Mouse (Mus musculus): ENCODE results near the gene Trp53bp1. TPM values are rescaled to one million over a fixed set of nuclear protein-coding genes. Genes with fewer than 3 reads are reported as not detected.

Trp53bp1 gene
- polyA plus RNA-seq, 1 experiment from 2014 or later, result 124 TPM

DNA sequence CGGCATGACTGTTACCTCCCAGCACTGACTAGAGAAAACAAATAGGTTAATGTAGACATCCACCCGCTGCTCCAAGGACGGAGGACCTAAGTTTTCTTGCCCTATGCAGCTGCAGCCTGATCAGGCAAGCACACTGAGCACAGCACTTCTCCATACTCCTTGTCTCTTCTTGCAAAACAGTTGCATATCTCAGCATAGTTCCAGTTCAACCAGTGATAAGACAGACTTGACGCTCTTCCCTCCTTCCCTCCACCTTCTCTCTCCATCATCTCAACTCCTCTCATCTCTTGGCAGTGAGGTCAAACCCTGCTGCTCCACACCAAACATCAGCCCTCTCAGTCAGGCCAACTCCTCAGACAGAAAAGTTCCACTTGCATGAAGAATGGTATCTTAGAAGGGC, 43.1 kb downstream of the Trp53bp1 start:
- Histone ChIP-seq H3K4me3 (no peak overlapping the region), H3K27me3 (replicated peaks; ENCODE audit: low read depth, poor library complexity, severe bottlenecking) (no peaks in the 10 kb centered on the region), H3K9me3 (no peaks in the 10 kb centered on the region), H3K36me3 (replicated peaks) (peaks cover 100% of the 10 kb centered on the region), H3K4me1 (no peaks in the 10 kb centered on the region), H3K27ac (replicated peaks) (no peak overlapping the region)
- DNase-seq (ENCODE audit: low spot score), result no peak
- 92% methylated on average over 4 of the region's 4 CpGs for WGBS

DNA sequence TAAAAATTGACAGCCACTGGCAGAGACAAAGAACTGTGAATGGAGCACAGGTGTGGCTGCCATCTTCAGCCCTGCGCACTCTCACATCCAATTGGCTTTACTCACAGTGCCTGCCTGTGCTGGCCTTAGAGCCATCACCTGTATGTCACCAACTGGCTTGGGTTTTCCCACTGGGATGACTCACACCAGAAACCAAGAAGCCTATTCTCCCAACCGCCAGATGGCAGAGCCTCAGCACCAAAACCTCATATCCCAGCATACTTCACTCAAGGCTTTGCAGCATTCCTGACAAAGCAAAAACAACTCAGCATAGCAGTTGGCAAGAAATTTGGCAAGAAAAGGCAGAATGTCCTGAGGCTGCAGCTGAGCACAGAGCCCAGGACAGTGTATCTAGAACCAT, 48.2 kb downstream of the Trp53bp1 start:
- no peak overlapping the region for H3K4me3 ChIP-seq
- peaks cover 99% of the 10 kb centered on the region for H3K36me3 ChIP-seq (replicated peaks)
- H3K27ac ChIP-seq (replicated peaks), result no peak overlapping the region
- H3K4me1 ChIP-seq, result no peaks in the 10 kb centered on the region
- no peaks in the 10 kb centered on the region for H3K9me3 ChIP-seq
- DNase-seq (ENCODE audit: low spot score), result no peak
- 93% methylated on average over 2 of the region's 2 CpGs for WGBS
- no peaks in the 10 kb centered on the region for H3K27me3 ChIP-seq (replicated peaks; ENCODE audit: low read depth, poor library complexity, severe bottlenecking)

DNA sequence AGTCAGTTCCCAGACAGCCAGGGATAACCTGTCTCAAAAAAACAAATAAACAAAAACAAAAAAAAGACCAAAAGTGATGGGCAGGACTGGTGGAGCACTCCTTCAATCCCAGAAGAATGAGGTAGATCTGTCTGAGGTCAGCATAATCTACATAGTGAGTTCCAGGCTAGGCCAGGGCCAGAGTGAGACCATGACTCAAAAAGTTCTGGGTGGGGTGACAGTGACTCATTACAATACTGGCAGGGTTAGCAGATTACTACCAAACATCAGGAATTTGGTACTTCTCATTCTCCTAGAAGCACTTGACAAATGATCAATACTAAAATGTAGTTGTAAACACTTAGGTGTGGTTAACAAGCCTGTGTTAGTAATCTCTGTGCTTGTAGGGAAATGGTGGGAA, 51.2 kb downstream of the Trp53bp1 start:
- no peaks in the 10 kb centered on the region for H3K4me1 ChIP-seq
- no peak for DNase-seq (ENCODE audit: low spot score)
- no peak overlapping the region for H3K27ac ChIP-seq (replicated peaks)
- H3K9me3 ChIP-seq, result no peaks in the 10 kb centered on the region
- H3K27me3 ChIP-seq (replicated peaks; ENCODE audit: low read depth, poor library complexity, severe bottlenecking), result no peaks in the 10 kb centered on the region
- H3K36me3 ChIP-seq (replicated peaks), result peaks cover 99% of the 10 kb centered on the region
- H3K4me3 ChIP-seq, result no peak overlapping the region

DNA sequence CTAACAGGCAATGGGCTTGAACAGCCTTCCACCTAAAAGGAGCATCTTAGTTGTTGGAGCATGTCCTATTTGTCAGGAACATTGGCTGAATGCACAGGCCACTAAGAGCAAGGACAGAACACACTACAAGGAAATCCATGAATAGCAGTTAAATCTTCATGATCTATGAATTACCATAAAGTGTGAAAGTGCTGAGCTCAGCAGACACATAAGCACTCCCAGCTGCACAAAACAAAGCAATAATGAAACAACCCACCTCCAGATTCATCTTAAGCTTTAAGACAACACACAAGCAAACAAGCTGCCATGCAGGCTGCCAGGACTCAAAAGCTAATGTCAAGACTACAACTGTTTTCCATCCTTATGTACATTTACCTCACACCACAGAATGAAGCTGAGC, 52.0 kb downstream of the Trp53bp1 start:
- no peaks in the 10 kb centered on the region for H3K4me1 ChIP-seq
- no peaks in the 10 kb centered on the region for H3K27me3 ChIP-seq (replicated peaks; ENCODE audit: low read depth, poor library complexity, severe bottlenecking)
- no peaks in the 10 kb centered on the region for H3K9me3 ChIP-seq
- peaks cover 99% of the 10 kb centered on the region for H3K36me3 ChIP-seq (replicated peaks)
- no peak for DNase-seq (ENCODE audit: low spot score)
- no peak overlapping the region for H3K4me3 ChIP-seq
- no peak overlapping the region for H3K27ac ChIP-seq (replicated peaks)

DNA sequence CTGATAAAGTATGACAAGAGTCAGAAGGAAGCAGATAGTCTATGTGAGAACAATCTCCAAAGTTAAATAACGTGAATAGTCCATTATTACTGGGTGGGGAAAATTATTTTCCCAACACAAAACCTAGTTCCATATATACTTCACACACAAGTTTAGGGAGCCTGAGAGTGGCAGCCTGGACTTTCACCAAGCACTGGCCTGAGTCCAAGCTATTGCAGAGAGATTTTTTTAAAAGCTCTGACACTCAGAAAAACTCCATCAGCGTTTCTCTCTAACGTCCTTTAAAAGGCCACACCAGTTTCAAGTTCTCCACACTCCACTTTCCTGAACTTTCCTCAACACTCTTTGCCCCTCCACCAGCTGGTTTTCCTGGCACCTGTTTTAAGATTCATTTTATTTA, 56.7 kb downstream of the Trp53bp1 start:
- Histone ChIP-seq H3K4me3 (no peak overlapping the region), H3K27me3 (replicated peaks; ENCODE audit: low read depth, poor library complexity, severe bottlenecking) (no peaks in the 10 kb centered on the region), H3K36me3 (replicated peaks) (peaks cover 100% of the 10 kb centered on the region), H3K4me1 (no peaks in the 10 kb centered on the region), H3K9me3 (no peaks in the 10 kb centered on the region), H3K27ac (replicated peaks) (no peak overlapping the region)
- WGBS, result 94% methylated on average over 3 of the region's 3 CpGs
- DNase-seq (ENCODE audit: low spot score), result no peak

DNA sequence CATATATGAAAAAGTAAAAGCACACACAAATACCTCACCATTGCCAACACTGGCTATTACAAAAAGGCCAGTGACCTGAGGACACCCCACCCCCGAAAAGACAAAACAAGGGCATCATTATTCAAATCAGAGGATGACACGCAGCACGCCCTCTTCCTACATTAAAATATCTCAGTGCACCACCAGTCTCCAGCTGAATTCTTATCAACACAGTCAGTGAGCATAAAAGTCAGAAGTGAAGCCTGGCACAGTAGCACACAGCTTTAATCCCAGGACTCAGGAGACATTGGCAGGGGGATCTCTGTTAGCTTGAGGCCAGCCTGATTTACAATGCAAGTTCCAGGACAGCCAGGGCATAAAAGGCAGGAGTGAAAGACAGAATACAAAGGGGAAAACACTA, 64.7 kb downstream of the Trp53bp1 start:
- WGBS, result 95% methylated on average over 3 of the region's 3 CpGs
- H3K4me1 ChIP-seq, result no peaks in the 10 kb centered on the region
- no peaks in the 10 kb centered on the region for H3K27me3 ChIP-seq (replicated peaks; ENCODE audit: low read depth, poor library complexity, severe bottlenecking)
- no peak overlapping the region for H3K4me3 ChIP-seq
- peaks cover 100% of the 10 kb centered on the region for H3K36me3 ChIP-seq (replicated peaks)
- no peak overlapping the region for H3K27ac ChIP-seq (replicated peaks)
- no peak for DNase-seq (ENCODE audit: low spot score)
- H3K9me3 ChIP-seq, result no peaks in the 10 kb centered on the region

DNA sequence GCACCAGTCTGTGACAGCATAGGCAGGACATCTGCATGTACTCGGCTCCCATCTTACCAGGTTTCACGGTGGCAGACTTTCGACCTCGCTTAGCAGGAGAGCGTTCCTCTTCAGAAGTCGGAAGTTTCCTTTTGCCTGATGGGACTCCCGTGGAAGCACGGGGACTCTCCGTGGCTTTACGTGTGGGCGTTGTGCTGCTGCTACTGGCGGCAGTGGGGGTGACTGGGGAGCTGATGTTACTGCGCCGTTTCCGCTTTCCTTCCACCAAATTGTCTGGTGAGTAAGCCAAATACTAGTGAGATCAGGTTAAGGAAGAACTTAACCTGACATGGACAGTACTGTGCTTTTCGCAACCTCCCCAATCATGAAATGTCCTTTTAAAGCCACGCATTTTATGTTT, 66.9 kb downstream of the Trp53bp1 start:
- H3K9me3 ChIP-seq, result no peaks in the 10 kb centered on the region
- H3K27ac ChIP-seq (replicated peaks), result no peak overlapping the region
- WGBS, result 95% methylated on average over 17 of the region's 17 CpGs
- H3K36me3 ChIP-seq (replicated peaks), result peaks cover 100% of the 10 kb centered on the region
- DNase-seq (ENCODE audit: low spot score), result no peak
- no peak overlapping the region for H3K4me3 ChIP-seq
- no peaks in the 10 kb centered on the region for H3K27me3 ChIP-seq (replicated peaks; ENCODE audit: low read depth, poor library complexity, severe bottlenecking)
- H3K4me1 ChIP-seq, result no peaks in the 10 kb centered on the region

DNA sequence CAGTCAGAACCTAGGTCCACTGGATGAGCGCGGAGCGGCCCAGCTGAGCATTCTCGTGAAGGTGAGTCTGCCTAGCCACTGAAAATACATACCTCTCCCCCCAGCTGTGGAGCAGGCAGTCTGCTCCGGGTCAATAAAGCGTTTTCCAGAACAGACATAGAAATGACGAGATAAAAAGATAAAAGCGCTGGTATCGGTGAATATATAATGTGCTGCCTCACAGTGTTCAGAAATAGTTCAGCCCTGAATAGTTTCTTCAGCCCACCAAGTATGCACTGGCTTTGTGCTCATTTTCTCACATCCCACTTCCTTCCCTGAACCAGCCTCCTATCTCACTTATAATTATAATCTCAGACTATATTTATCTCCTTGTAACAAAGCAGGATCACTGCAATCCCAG, 75.7 kb downstream of the Trp53bp1 start:
- H3K4me3 ChIP-seq, result no peak overlapping the region
- WGBS, result 95% methylated on average over 9 of the region's 9 CpGs
- H3K9me3 ChIP-seq, result no peaks in the 10 kb centered on the region
- no peaks in the 10 kb centered on the region for H3K4me1 ChIP-seq
- H3K27ac ChIP-seq (replicated peaks), result no peak overlapping the region
- DNase-seq (ENCODE audit: low spot score), result no peak
- peaks cover 99% of the 10 kb centered on the region for H3K36me3 ChIP-seq (replicated peaks)
- no peaks in the 10 kb centered on the region for H3K27me3 ChIP-seq (replicated peaks; ENCODE audit: low read depth, poor library complexity, severe bottlenecking)

DNA sequence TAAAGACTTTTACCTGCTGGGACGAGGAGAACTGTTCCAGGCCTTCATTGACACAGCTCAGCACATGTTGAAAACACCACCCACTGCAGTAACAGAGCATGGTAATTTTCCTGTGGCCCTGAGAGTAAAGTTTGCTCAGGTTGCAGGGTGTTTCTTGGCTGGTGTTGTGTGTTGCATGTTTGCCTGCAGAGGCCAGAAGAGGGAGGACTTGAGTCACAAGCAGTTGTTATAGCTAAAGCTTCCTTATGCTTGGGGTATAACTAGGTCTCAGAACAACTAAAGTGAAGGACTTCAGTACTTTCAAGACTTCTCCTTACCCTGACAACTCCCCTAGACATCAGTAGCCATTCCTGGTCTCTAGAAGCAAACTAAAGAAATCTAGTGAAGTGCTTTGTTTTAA, 82.7 kb downstream of the Trp53bp1 start:
- Histone ChIP-seq H3K9me3 (no peaks in the 10 kb centered on the region), H3K4me3 (no peak overlapping the region), H3K27ac (replicated peaks) (no peak overlapping the region), H3K36me3 (replicated peaks) (peaks cover 99% of the 10 kb centered on the region), H3K4me1 (no peaks in the 10 kb centered on the region), H3K27me3 (replicated peaks; ENCODE audit: low read depth, poor library complexity, severe bottlenecking) (no peaks in the 10 kb centered on the region)
- WGBS, result 86% methylated on average over 1 of the region's 1 CpGs
- no peak for DNase-seq (ENCODE audit: low spot score)

DNA sequence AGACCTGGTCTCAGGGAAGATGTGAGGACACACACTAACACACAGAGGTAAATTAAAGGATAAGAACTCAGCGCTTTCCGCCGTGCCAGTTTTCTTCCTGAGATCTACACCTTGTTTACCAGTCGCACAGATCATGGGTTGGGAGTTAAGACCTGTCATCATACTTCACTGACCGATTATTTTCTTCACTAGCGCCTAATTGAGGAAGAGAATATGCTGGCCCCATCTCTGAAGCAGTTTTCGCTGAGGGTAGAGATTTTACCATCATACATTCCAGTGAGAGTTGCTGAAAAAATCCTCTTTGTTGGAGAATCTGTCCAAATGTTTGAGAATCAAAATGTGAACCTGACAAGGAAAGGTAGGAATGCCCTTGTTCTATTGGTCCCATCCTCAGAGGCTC, 87.1 kb downstream of the Trp53bp1 start:
- WGBS, result 95% methylated on average over 7 of the region's 7 CpGs
- H3K27ac ChIP-seq (replicated peaks), result no peak overlapping the region
- no peaks in the 10 kb centered on the region for H3K4me1 ChIP-seq
- no peak overlapping the region for H3K4me3 ChIP-seq
- H3K9me3 ChIP-seq, result no peaks in the 10 kb centered on the region
- peaks cover 98% of the 10 kb centered on the region for H3K36me3 ChIP-seq (replicated peaks)
- DNase-seq (ENCODE audit: low spot score), result no peak
- H3K27me3 ChIP-seq (replicated peaks; ENCODE audit: low read depth, poor library complexity, severe bottlenecking), result no peaks in the 10 kb centered on the region

DNA sequence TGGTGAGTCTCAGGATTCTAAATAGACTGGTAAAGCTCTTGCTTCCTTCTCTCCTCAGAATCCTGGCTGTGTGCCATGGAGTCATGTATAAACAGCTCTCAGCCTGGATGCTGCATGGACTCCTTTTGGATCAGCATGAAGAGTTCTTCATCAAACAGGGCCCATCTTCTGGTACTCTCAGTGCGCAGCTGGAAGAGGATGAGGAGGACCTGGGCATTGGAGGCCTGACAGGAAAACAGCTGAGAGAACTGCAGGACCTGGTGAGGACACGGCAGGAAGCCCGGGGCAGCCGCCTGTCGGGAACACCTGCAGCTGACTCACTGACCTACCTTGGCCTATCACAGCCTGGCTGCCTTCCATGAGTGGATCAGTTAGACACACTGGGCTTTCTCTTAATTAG, 87.8 kb downstream of the Trp53bp1 start:
- no peak overlapping the region for H3K4me3 ChIP-seq
- H3K9me3 ChIP-seq, result no peaks in the 10 kb centered on the region
- no peak overlapping the region for H3K27ac ChIP-seq (replicated peaks)
- 92% methylated on average over 5 of the region's 5 CpGs for WGBS
- no peaks in the 10 kb centered on the region for H3K27me3 ChIP-seq (replicated peaks; ENCODE audit: low read depth, poor library complexity, severe bottlenecking)
- DNase-seq (ENCODE audit: low spot score), result no peak
- H3K36me3 ChIP-seq (replicated peaks), result peaks cover 98% of the 10 kb centered on the region
- H3K4me1 ChIP-seq, result no peaks in the 10 kb centered on the region

DNA sequence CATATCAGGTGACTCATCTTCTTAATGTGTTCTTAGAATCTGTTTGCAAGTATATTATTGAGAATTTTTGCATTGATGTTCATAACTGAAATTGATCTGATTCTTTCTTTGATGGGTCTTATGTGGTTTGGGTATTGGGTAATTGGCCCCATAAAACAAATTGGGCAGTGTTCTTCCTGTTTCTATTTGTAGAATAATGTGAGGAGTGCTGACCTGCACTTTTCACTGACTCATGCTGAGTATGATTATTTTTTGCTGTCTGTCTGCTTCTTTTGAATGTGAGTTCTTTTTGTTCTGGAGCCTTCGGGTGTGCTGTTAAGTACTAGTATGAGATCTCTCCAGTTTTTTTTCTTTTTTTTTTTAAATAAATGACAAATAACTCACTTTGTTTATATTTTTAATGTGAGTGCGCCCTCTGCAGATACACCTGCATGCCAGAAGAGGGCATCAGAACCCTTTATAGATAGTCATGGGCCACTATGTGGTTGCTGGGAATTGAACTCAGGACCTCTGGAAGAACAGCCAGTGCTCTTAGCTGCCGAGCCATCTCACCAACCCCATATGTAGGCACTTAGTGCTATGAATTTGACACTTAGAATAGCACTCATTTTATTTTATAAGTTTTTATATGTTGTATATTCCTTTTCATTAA, 92.3 kb downstream of the Trp53bp1 start:
- Histone ChIP-seq H3K36me3 (replicated peaks) (peaks cover 98% of the 10 kb centered on the region), H3K9me3 (no peaks in the 10 kb centered on the region), H3K27me3 (replicated peaks; ENCODE audit: low read depth, poor library complexity, severe bottlenecking) (no peaks in the 10 kb centered on the region), H3K4me3 (no peak overlapping the region), H3K4me1 (no peaks in the 10 kb centered on the region), H3K27ac (replicated peaks) (no peak overlapping the region)
- 95% methylated on average over 3 of the region's 3 CpGs for WGBS
- DNase-seq (ENCODE audit: low spot score), result no peak

DNA sequence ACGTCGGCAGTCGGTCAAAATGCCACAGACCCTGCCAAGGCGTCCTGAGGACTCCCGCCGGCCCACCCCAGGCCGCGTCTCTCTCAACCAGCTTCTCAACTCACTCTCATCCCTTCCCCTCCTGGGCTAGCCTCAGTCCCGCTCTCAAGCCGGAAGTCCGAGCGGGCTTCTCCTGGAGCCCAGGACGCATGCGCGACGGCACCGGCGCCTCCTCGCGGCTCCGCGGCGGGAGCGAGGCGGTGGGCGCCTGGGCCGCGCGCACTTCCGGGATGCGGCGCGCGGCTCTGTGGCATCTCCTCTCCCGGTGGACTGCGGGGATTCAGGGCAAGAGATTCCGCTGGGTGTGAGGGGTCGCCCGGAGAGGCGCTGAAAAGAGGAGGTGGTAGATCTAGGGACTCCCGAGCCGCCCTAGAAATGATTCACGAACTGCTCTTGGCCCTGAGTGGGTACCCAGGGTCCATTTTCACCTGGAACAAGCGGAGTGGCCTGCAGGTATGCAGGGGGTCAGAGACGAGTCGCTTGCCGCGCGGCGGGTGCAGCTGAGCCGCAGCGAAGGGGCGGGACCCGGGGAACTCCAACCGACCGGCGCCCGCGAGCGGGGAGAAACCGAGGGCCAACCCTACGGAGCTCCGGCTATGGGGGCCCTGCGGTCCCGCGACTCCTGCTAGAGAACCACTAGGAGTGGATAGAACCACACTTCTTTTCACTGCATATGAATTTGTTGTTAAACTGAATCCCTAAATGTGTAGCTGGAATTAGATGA, 100.0 kb downstream of the Trp53bp1 start, which contains the start of gene Zscan29:
TSS of gene Zscan29 (minus strand) at position 146 of the 763 bp plus-strand sequence.
- Histone ChIP-seq H3K27ac (replicated peaks) (peak within 1 kb of the TSS; percentile 88), H3K9me3 (no peaks in the 10 kb centered on the region), H3K4me1 (peaks cover 26% of the 10 kb centered on the region), H3K4me3 (peak within 1 kb of the TSS; percentile 82), H3K36me3 (replicated peaks) (peaks cover 50% of the 10 kb centered on the region), H3K27me3 (replicated peaks; ENCODE audit: low read depth, poor library complexity, severe bottlenecking) (no peaks in the 10 kb centered on the region)
- DNase-seq (ENCODE audit: low spot score), result peak; percentile 94
- WGBS, result under 1% methylated on average over 66 of the region's 66 CpGs
